Comparison of ENCODE assay signal across 9 mouse cellular contexts in genomic region chr5:139798168-139798900, GRCm38 (mm10). TPM values are rescaled to one million over a fixed set of nuclear protein-coding genes. Genes with fewer than 3 reads are reported as not detected.
DNase-seq lines count a peak whose midpoint lies in the region; ATAC-seq and TF ChIP-seq lines count a peak whose summit lies in the region.
"Had no signal": no experiment of that assay in that cellular context is flagged by ENCODE, and none has a peak within 500 bp of the region (broad histone marks: within the 10 kb centered on the region; RNA-seq: fewer than 3 reads in every experiment).

No protein-coding gene starts in this region.

- TF ChIP-seq CTCF in lung, embryonic 14.5 days (IDR thresholded peaks at IDR 0.05; ENCODE audit: low read depth), result no peak

- peaks cover 24% of the 10 kb centered on the region for H3K36me3 ChIP-seq in lung, embryonic 14.5 days (ENCODE audit: insufficient read depth)
- H3K36me3 ChIP-seq in heart, embryonic 13.5 days, result peaks cover 32% of the 10 kb centered on the region
- peaks cover 23% of the 10 kb centered on the region; the same call in 1 of the 2 replicates for H3K36me3 ChIP-seq in stomach, embryonic 15.5 days

- H3K4me1 ChIP-seq in lung, embryonic 14.5 days (ENCODE audit: insufficient read depth), result peaks cover 36% of the 10 kb centered on the region
- H3K4me1 ChIP-seq in heart, embryonic 13.5 days, result peaks cover 89% of the 10 kb centered on the region
- H3K4me1 ChIP-seq in stomach, embryonic 15.5 days, result peaks cover 48% of the 10 kb centered on the region

- no peaks in the 10 kb centered on the region for H3K9me3 ChIP-seq in lung, embryonic 14.5 days (ENCODE audit: low read depth, low read length)
- H3K9me3 ChIP-seq in heart, embryonic 13.5 days, result no peaks in the 10 kb centered on the region
- H3K9me3 ChIP-seq in stomach, embryonic 15.5 days, result no peaks in the 10 kb centered on the region

- WGBS in lung, embryonic 14.5 days, result 28% methylated on average over 12 of the region's 12 CpGs
- 38% methylated on average over 12 of the region's 12 CpGs for WGBS in heart, embryonic 13.5 days
- WGBS in stomach, embryonic 15.5 days, result 53% methylated on average over 12 of the region's 12 CpGs

- DNase-seq in lung, embryonic 14.5 days, result peak; percentile 46
- DNase-seq in lung, postnatal 10 days, result no peak
- DNase-seq in liver, result peak; percentile 2
- DNase-seq in thymus, postnatal 14 days, result no peak
- DNase-seq in gastrocnemius, postnatal 36 days, result no peak

- peak overlapping the region; percentile 16; the same call in 1 of the 2 replicates for H3K4me3 ChIP-seq in lung, embryonic 14.5 days (ENCODE audit: low read depth, low read length)
- peak overlapping the region; percentile 98 for H3K4me3 ChIP-seq in heart, embryonic 13.5 days
- H3K4me3 ChIP-seq in stomach, embryonic 15.5 days (replicated peaks), result no peak overlapping the region

- peak overlapping the region; percentile 75 for H3K27ac ChIP-seq in lung, embryonic 14.5 days (ENCODE audit: low read depth)
- peak overlapping the region; percentile 99 for H3K27ac ChIP-seq in heart, embryonic 13.5 days (replicated peaks)
- H3K27ac ChIP-seq in stomach, embryonic 15.5 days, result peak overlapping the region; percentile 40; the same call in 1 of the 2 replicates

- no peaks in the 10 kb centered on the region for H3K27me3 ChIP-seq in lung, embryonic 14.5 days (ENCODE audit: insufficient read depth, low read length)
- no peaks in the 10 kb centered on the region for H3K27me3 ChIP-seq in heart, embryonic 13.5 days (replicated peaks)
- H3K27me3 ChIP-seq in stomach, embryonic 15.5 days (replicated peaks), result no peaks in the 10 kb centered on the region

- H3K9ac ChIP-seq in lung, embryonic 14.5 days, result 0 out of 2 replicates have a peak overlapping the region, but pooled peaks have one; percentile 17
- H3K9ac ChIP-seq in heart, embryonic 13.5 days, result peak overlapping the region; percentile 94
- H3K9ac ChIP-seq in stomach, embryonic 15.5 days, result no peak overlapping the region

- ATAC-seq in lung, embryonic 14.5 days (ENCODE audit: insufficient read depth), result peak; percentile 29
- ATAC-seq in heart, embryonic 13.5 days (ENCODE audit: extremely low read depth, insufficient number of reproducible peaks, low FRiP score, low TSS enrichment), result no peak
- ATAC-seq in stomach, embryonic 15.5 days (ENCODE audit: insufficient read depth, low FRiP score, low read depth), result no peak
- ATAC-seq in CD4-positive, CD25-positive, alpha-beta regulatory T cell, adult 4 months, result no peak

- intact Hi-C loops in gastrocnemius, postnatal 36 days (cut with DNase I), result no loop called here

- peak overlapping the region; percentile 57 for H3K4me2 ChIP-seq in lung, embryonic 14.5 days
- peak overlapping the region; percentile 99 for H3K4me2 ChIP-seq in heart, embryonic 13.5 days
- H3K4me2 ChIP-seq in stomach, embryonic 15.5 days, result no peak overlapping the region

RNA-seq across cellular contexts. Expression of gene Mafk, which starts 7.0 kb away (rescaled TPM):
- 8.0 and 10.0 TPM in 2 replicates for polyA plus RNA-seq in lung, embryonic 14.5 days (2014; fragmentation: Nextera tagmentation; extraction: Ambion mirVana)
- polyA plus RNA-seq in heart, embryonic 13.5 days (2015; fragmentation: Nextera tagmentation; extraction: Ambion mirVana), result 17.6 and 21.7 TPM in 2 replicates
- 16.1 and 18.3 TPM in 2 replicates for polyA plus RNA-seq in stomach, embryonic 15.5 days (2015; fragmentation: Nextera tagmentation; extraction: Ambion mirVana)
- polyA plus RNA-seq in CD4-positive, CD25-positive, alpha-beta regulatory T cell, adult 4 months (2017; shearing (Covaris generic)), result 10 to 100 TPM; 13.6 to 17.2 TPM
- total RNA-seq in gastrocnemius, postnatal 36 days (2021), result 10 to 100 TPM; 16.6 to 21.4 TPM

RNA-seq across cellular contexts. Expression of gene Tmem184a, which starts 21.4 kb away (rescaled TPM):
- polyA plus RNA-seq in lung, embryonic 14.5 days (2014; fragmentation: Nextera tagmentation; extraction: Ambion mirVana), result 8.4 and 10.5 TPM in 2 replicates
- polyA plus RNA-seq in heart, embryonic 13.5 days (2015; fragmentation: Nextera tagmentation; extraction: Ambion mirVana), result 0.37 and 0.55 TPM in 2 replicates
- polyA plus RNA-seq in stomach, embryonic 15.5 days (2015; fragmentation: Nextera tagmentation; extraction: Ambion mirVana), result 27.8 and 32.3 TPM in 2 replicates
- under 1 TPM in 1 of 2 experiments, not detected in 1; 0.18 TPM for polyA plus RNA-seq in CD4-positive, CD25-positive, alpha-beta regulatory T cell, adult 4 months (2017; shearing (Covaris generic))
- 1 to 10 TPM in 1 of 2 experiments, under 1 TPM in 1; 0.96 to 1.4 TPM for total RNA-seq in gastrocnemius, postnatal 36 days (2021)

RNA-seq across cellular contexts. Expression of gene Ints1, which starts 22.9 kb away (rescaled TPM):
- polyA plus RNA-seq in lung, embryonic 14.5 days (2014; fragmentation: Nextera tagmentation; extraction: Ambion mirVana), result 37.6 and 39.8 TPM in 2 replicates
- polyA plus RNA-seq in heart, embryonic 13.5 days (2015; fragmentation: Nextera tagmentation; extraction: Ambion mirVana), result 15.6 and 19.1 TPM in 2 replicates
- polyA plus RNA-seq in stomach, embryonic 15.5 days (2015; fragmentation: Nextera tagmentation; extraction: Ambion mirVana), result 19.2 and 21.3 TPM in 2 replicates
- polyA plus RNA-seq in CD4-positive, CD25-positive, alpha-beta regulatory T cell, adult 4 months (2017; shearing (Covaris generic)), result 10 to 100 TPM in 1 of 2 experiments, 1 to 10 TPM in 1; 8.8 to 18.3 TPM
- total RNA-seq in gastrocnemius, postnatal 36 days (2021), result 10 to 100 TPM; 27.4 to 31.2 TPM

RNA-seq across cellular contexts. Expression of gene Gm26938, which starts 27.9 kb away (rescaled TPM):
- polyA plus RNA-seq in lung, embryonic 14.5 days (2014; fragmentation: Nextera tagmentation; extraction: Ambion mirVana), result not detected in 2 replicates
- 0.31 TPM in 1 of 2 replicates, not detected in the other for polyA plus RNA-seq in heart, embryonic 13.5 days (2015; fragmentation: Nextera tagmentation; extraction: Ambion mirVana)
- not detected in 2 replicates for polyA plus RNA-seq in stomach, embryonic 15.5 days (2015; fragmentation: Nextera tagmentation; extraction: Ambion mirVana)
- not detected for polyA plus RNA-seq in CD4-positive, CD25-positive, alpha-beta regulatory T cell, adult 4 months (2017; shearing (Covaris generic))
- total RNA-seq in gastrocnemius, postnatal 36 days (2021), result not detected
- total RNA-seq: left cerebral cortex, postnatal 4 days had no signal

RNA-seq across cellular contexts. Expression of gene Psmg3, which starts 28.4 kb away (rescaled TPM):
- polyA plus RNA-seq in lung, embryonic 14.5 days (2014; fragmentation: Nextera tagmentation; extraction: Ambion mirVana), result 78.8 and 79.3 TPM in 2 replicates
- 41.3 and 48.0 TPM in 2 replicates for polyA plus RNA-seq in heart, embryonic 13.5 days (2015; fragmentation: Nextera tagmentation; extraction: Ambion mirVana)
- polyA plus RNA-seq in stomach, embryonic 15.5 days (2015; fragmentation: Nextera tagmentation; extraction: Ambion mirVana), result 73.5 and 74.9 TPM in 2 replicates
- 10 to 100 TPM; 45.9 to 60.3 TPM for polyA plus RNA-seq in CD4-positive, CD25-positive, alpha-beta regulatory T cell, adult 4 months (2017; shearing (Covaris generic))
- total RNA-seq in gastrocnemius, postnatal 36 days (2021), result 1 to 10 TPM; 6.7 to 8.7 TPM

Comparison
In these comparisons a context has a peak if more than half of its experiments do, and no peak if none do; other contexts are left out.
1. DNase-seq: peak in lung, embryonic 14.5 days (single experiment) and liver (single experiment); none in lung, postnatal 10 days (single experiment), thymus, postnatal 14 days (single experiment) and gastrocnemius, postnatal 36 days (0 of 2).
2. H3K27ac ChIP-seq: peak in every context shown above with its lines; median percentile 99 in heart, embryonic 13.5 days; 75 in lung, embryonic 14.5 days; 40 in stomach, embryonic 15.5 days.